Mouse (Mus musculus) gastrocnemius, adult 18-20 months (tissue): ENCODE measurements at regions not wholly inside any gene's neighbourhood (a gene's known extent, or its start where the extent isn't known, plus 50 kb on each side); places are given as distances from the start of the nearest gene placed in this dataset.

Source experiments
- DNase-seq: peaks from one replicate; pipeline ENCODE4 v3.0.0; 2021; ENCODE audit warnings: low spot score

- no peak for DNase-seq
Observed at GRCm38 (mm10) chr1:143946933-143947332, 57.0 kb downstream of the Rgs2 start.

GRCm38 (mm10) chr1:143941465-143941864 is 62.5 kb downstream of the Rgs2 start:
- DNase-seq, result peak; percentile 78

DNA sequence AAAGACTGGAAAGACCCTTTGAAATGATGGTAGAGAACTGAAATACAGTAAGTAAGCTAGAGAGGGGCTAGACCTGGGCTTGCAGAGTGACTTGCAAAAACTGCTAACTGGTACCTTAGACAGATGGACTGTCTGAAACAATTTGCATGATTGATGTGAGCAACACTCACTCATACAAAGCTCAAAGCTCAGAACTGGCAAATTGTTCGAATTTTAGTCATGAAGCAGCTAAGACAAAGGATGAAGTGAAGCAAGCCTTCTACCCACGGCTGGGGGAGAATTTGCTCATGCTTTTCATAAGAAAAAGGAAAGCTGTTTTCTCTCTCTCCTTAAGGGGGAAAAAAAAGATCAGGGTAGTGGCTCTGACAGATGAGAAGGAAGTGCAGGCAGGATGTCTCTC is 64.5 kb downstream of the Rgs2 start:
- DNase-seq, result no peak

DNA sequence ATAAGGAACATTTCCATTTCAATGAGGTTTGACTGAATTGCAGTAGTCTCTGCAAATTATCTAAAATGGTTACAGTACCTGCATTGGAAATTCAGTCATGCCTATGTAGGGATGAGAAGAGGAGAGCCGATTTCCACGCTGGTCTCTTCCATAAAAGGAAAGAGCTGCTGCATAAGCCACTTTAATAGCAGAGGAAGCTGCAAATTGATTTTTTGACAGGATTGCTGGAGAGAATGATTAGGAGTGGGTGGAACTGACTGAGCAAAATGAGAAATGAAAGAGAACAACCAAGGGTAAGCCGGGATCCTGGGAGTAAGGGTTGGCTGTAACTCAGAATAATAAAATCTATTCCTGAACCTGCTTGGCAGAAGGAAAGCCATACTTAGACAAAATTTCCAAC is 65.4 kb downstream of the Rgs2 start:
- DNase-seq, result no peak

- no peak for DNase-seq
Observed at GRCm38 (mm10) chr1:143930798-143931197, 73.2 kb downstream of the Rgs2 start.

DNA sequence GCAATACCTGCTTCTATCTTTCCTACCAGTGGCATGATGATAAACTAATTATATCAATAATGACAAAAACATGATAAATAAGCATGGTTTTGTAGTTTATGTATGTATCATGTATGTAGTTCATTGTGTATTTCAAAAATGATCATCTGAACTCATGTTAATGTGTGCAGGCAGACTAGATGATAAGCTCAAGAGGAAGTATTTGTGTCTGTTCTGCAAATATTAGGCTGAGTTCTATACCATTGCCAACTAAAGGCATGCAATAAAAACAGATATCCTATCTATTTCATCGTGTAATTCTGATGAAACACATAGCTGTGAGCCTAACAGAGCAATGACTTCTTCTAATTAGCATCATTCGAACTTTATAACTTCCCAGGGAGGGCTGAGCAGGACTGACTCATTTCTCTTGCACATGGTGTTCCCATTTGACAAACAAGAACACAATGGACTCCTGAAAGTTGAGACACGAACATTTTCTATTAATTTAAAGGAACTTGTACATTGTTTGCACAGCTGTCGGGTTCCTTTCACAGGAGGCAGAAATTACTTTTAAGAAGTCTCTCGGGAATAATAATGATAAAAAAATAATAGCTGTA is 74.3 kb downstream of the Rgs2 start:
- DNase-seq, result no peak

DNA sequence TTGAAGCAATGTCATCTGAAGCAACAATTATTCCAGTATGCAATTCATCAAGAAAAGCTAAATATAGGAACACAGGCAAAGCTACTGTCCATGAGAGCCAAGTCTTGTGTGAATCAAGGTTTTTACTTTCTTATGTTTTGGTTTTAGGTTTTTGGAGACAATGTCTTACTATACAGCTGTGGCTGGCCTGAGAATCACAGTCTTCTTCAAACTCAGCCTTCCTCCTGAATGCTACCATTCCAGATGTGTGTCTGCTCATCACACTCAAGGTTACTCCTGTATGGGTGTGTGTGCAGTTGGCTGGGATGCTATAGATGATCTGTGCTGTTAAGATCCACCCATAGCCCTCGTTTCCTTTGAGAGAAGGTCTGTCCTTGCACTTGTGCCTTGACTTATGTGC is 81.5 kb downstream of the Rgs2 start:
- no peak for DNase-seq

- no peak for DNase-seq
Observed at GRCm38 (mm10) chr1:143920256-143920655, 83.7 kb downstream of the Rgs2 start.

GRCm38 (mm10) chr1:143918949-143919348 is 85.0 kb downstream of the Rgs2 start:
- peak; percentile 64 for DNase-seq

GRCm38 (mm10) chr1:143918146-143918774 is 85.7 kb downstream of the Rgs2 start:
- DNase-seq, result no peak

DNA sequence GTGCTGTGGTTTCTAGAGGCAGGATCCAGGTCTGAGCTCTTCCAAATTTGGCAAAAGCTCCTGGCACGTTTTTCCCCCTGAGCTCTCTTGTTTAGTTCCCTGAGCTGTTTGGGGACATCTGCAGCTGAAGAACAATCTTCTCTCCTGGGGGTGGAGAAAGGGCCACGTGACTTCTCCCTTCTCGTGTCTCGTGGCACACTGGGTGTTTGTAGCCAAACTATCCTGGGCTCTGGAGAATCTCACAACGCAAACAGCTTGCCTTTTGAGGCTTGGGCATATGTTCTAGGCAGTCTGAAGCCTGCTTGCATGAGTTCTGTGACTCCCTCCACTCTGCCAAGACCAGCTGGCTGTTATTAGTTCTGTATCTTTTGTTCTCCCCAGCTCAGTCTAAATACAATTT is 86.3 kb downstream of the Rgs2 start:
- DNase-seq, result peak; percentile 43

- no peak for DNase-seq
Observed at GRCm38 (mm10) chr1:143916587-143916986, 87.4 kb downstream of the Rgs2 start.

- no peak for DNase-seq
Observed at GRCm38 (mm10) chr1:143912586-143912985, 91.4 kb downstream of the Rgs2 start.

DNA sequence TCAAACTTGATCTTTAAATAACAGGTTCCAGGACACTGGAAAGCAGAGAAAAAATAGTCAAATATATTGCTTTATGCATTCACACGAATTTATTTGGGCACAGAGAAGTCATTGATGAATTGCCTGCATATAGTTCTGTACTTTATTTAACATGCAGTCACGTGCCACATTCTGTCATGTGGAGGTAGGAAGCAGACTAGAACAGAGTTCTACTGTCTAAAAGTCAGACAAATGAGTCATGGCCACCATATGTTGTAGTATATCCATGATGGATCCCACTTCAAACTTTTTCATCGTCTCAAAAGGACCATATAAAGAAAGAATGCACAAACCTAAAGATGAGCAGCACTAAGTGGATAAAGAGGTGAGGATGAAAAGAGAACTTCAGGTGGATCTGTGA is 92.7 kb downstream of the Rgs2 start:
- no peak for DNase-seq

DNA sequence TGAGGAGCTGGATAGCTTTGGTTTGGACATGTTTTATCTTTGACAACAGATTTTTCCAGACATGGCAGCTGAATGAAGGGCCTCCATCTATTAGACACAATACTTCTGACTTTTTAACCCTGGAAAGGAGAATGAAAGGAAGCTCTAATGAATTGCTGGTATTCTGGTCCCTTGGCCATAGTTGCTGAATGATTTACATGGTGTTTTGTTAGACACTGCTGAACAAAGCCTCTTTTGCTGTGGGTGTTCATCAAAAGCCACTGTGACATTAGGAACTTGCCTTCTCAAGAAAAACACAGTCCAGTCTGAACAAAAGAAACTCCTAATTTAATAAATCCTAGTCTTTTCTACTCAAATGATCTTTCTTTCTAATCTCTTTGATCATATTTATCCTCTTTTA is 93.4 kb downstream of the Rgs2 start:
- no peak for DNase-seq

- no peak for DNase-seq
Observed at GRCm38 (mm10) chr1:143907312-143907711, 96.6 kb downstream of the Rgs2 start.

DNA sequence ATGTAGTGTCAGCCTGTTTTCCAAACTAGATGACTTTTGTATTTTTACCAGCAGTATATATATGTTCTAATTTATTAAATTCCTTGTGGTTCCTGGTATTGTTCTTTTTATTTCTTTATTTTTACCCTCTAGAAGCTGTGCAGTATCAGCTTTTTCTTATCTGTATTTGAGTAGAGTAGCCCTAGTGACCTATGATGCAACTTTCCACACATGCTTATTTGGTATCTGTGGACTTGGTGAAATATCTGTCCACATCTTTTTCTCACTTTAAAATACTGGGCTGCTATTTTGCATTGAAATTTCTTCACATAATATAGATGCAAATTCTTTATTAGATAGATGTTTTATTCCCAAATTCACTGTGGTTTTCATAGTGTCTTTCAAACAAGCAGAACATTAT is 97.1 kb downstream of the Rgs2 start:
- no peak for DNase-seq

- peak; percentile 65 for DNase-seq
Observed at GRCm38 (mm10) chr1:143903985-143904384, 100.0 kb downstream of the Rgs2 start.

DNA sequence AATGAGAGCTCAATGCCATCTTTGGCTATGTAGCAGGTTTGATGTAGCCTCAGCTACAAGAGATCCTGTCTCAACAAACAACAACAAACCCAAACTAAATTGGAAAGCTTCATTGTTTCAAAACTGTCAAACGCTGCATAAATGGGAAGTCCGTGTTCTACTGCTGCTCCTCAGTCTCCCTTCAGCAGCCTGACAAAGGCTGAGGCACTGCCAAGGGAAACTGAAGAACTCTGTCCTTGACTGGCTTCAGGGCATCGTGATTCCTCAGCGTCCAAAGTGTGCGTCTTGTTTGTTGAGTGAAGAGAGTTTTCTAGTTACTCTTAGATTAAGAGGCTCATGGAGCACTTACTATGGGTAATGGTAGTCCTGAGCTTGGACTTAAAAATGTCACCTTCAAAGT is 100.7 kb downstream of the Rgs2 start:
- no peak for DNase-seq

GRCm38 (mm10) chr1:143901127-143901920 is 102.6 kb downstream of the Rgs2 start:
- DNase-seq, result no peak

- DNase-seq, result no peak
Observed at GRCm38 (mm10) chr1:143888510-143888909, 111.4 kb downstream of the Uchl5 start.

DNA sequence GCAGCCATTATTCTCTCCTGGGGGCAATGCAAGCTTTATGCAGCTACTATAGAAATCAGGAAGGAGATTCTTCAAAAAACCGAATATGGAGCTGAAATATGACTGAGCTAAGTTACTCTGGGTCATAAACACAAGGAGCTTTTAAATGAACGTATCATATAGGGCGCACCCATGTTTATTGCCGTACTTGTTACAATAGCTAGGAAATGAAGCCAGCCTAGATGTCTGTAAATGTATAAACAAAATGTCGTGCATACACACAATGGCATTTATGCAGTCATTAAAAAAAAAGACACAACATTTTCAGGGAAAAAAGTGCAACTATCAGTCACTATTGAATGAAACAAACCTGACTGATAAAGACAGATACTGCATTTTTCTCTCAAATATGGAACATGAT is 111.0 kb downstream of the Uchl5 start:
- DNase-seq, result no peak

- DNase-seq, result no peak
Observed at GRCm38 (mm10) chr1:143886014-143886413, 108.9 kb downstream of the Uchl5 start.
